Mouse (Mus musculus) testis, adult 2 months (tissue): ENCODE measurements around the gene Tmod3. TPM values are rescaled to one million over a fixed set of nuclear protein-coding genes. Genes with fewer than 3 reads are reported as not detected.

Experiments
- H3K27ac ChIP-seq: fragments of 200-500 bp; 2 replicates; pipeline ENCODE4 v1.5.1; 2012; ENCODE audit warnings: low read depth, low read length; ENCODE audit not compliant: control insufficient read depth, insufficient read depth
- H3K27me3 ChIP-seq: fragments of 200-500 bp; 2 replicates; pipeline ENCODE4 v1.6.1; 2012; ENCODE audit warnings: mild to moderate bottlenecking, low read length, moderate library complexity; ENCODE audit not compliant: control insufficient read depth, insufficient read depth
- H3K36me3 ChIP-seq: fragments of 200-500 bp; 2 replicates; pipeline ENCODE4 v1.6.1; 2012; ENCODE audit warnings: mild to moderate bottlenecking, low read length; ENCODE audit not compliant: control insufficient read depth, insufficient read depth
- H3K4me1 ChIP-seq: fragments of 200-500 bp; 2 replicates; pipeline ENCODE4 v1.6.1; 2012; ENCODE audit warnings: low read length; ENCODE audit not compliant: control insufficient read depth, insufficient read depth
- H3K4me3 ChIP-seq: fragments of 200-500 bp; 2 replicates; pipeline ENCODE4 v1.5.1; 2012; ENCODE audit warnings: low read depth, mild to moderate bottlenecking, low read length, moderate library complexity, mixed read lengths; ENCODE audit not compliant: control insufficient read depth
- CTCF ChIP-seq: fragments of 200-500 bp; IDR thresholded peaks from 2 replicates; pipeline ENCODE4 v1.5.1; 2012; ENCODE audit warnings: low read depth, mild to moderate bottlenecking, inconsistent platforms, low read length, moderate library complexity; ENCODE audit not compliant: control insufficient read depth, insufficient read depth, insufficient replicate concordance
- POLR2A ChIP-seq: fragments of 200-500 bp; IDR thresholded peaks from 2 replicates; pipeline ENCODE4 v1.6.1; 2012; ENCODE audit warnings: low read depth, mild to moderate bottlenecking, inconsistent platforms, low read length, moderate library complexity; ENCODE audit not compliant: control insufficient read depth
- polyA plus RNA-seq: library from polyadenylated mRNA; depleted of rRNA; stranded (reverse); fragments of >200 nt; gene quantifications from 2 replicates; pipeline ENCODE4 v1.2.3, GENCODE M21; 2012

Gene Tmod3
- polyA plus RNA-seq, 1 experiment = 6.3 TPM

GRCm38 (mm10) chr9:75593481-75593880 lies 34.0 kb upstream of the Tmod3 start:
- Histone ChIP-seq H3K4me1 (no peaks in the 10 kb centered on the region; the same call in 1 of the 2 replicates), H3K36me3 (no peaks in the 10 kb centered on the region), H3K27ac (no peak overlapping the region), H3K4me3 (no peak overlapping the region), H3K27me3 (no peaks in the 10 kb centered on the region)
- TF ChIP-seq CTCF (no peak), POLR2A (no peak)

DNA sequence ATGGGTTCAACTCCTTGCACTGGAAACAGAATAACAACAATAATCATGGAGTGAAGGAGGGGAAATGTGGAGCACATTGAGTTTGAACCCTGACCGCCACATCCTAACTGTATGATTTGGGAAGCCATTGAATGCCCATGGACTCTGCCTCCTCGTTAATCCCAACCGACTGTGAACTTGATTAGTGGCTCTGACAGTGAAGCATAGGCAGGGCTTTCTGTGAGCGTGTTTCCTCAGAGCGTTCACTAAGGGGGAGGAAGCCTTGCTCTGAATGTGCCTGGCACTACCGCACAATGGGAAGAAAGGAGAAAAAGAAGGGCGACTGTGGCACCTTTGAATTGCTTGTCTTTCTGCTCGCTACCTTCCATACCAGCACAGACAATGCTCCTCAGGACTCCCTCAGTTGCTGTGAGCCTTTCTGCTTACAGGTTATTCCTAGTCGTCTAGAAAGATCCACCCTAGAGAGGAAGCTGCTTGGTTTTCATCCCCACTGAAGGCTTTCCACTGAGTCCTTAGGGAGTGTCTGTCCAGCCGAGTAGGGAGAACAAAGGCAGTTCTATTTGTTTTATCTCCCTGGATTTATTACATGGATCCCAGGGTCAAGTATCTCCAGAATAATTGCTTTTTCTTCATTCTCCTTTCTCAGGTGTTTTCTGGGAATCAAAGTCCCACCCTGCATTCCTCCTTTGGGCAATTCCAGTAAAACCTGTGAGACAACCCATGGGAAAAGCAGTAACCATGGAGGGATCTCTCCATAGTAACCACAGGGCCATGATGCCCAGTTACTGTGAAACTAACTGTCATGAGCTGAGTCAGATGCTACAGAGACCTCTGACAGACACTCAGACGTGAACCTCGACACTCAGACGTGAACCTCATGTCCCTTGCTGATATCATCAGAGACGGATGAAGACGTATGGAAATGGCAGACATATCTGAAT lies 30.7 kb upstream of the Tmod3 start:
- Histone ChIP-seq H3K4me1 (no peaks in the 10 kb centered on the region; the same call in 1 of the 2 replicates), H3K27me3 (no peaks in the 10 kb centered on the region), H3K27ac (no peak overlapping the region), H3K36me3 (no peaks in the 10 kb centered on the region), H3K4me3 (no peak overlapping the region)
- TF ChIP-seq POLR2A = no peak
- TF ChIP-seq CTCF = no peak

GRCm38 (mm10) chr9:75581694-75582350 lies 22.4 kb upstream of the Tmod3 start:
- no peak overlapping the region for H3K27ac ChIP-seq
- no peak for TF ChIP-seq POLR2A
- TF ChIP-seq CTCF = no peak
- H3K27me3 ChIP-seq = no peaks in the 10 kb centered on the region
- no peak overlapping the region for H3K4me3 ChIP-seq
- no peaks in the 10 kb centered on the region for H3K4me1 ChIP-seq
- H3K36me3 ChIP-seq = no peaks in the 10 kb centered on the region

DNA sequence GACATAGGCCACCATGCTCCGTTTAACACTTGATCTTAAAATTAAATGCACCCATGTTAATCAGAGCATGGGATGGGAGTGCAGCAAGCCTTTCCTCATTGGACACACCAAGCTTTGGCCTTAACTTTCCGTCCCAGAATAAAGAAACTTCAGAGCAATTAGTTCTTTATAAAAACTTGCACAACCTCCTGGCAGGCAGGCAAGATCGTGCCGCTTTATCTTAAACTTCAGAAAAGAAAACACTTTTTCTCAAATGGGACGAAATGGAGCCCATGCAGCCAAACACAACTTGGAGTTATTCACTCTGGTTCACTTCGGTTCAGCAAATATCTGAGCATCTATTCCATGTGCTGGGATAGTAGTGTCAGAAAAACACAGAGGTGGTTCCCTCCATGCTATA lies 19.9 kb upstream of the Tmod3 start:
- no peak overlapping the region for H3K27ac ChIP-seq
- no peak for TF ChIP-seq CTCF
- no peaks in the 10 kb centered on the region for H3K36me3 ChIP-seq

GRCm38 (mm10) chr9:75571036-75571942 lies 11.8 kb upstream of the Tmod3 start:
- no peak for TF ChIP-seq CTCF
- no peak for TF ChIP-seq POLR2A
- H3K4me3 ChIP-seq = no peak overlapping the region
- no peaks in the 10 kb centered on the region for H3K4me1 ChIP-seq
- H3K27ac ChIP-seq = no peak overlapping the region
- H3K36me3 ChIP-seq = no peaks in the 10 kb centered on the region
- no peaks in the 10 kb centered on the region for H3K27me3 ChIP-seq

More for the DNA sequence above, 19.9 kb upstream of the Tmod3 start:
- Histone ChIP-seq H3K4me1 (no peaks in the 10 kb centered on the region), H3K4me3 (no peak overlapping the region), H3K27me3 (no peaks in the 10 kb centered on the region)

DNA sequence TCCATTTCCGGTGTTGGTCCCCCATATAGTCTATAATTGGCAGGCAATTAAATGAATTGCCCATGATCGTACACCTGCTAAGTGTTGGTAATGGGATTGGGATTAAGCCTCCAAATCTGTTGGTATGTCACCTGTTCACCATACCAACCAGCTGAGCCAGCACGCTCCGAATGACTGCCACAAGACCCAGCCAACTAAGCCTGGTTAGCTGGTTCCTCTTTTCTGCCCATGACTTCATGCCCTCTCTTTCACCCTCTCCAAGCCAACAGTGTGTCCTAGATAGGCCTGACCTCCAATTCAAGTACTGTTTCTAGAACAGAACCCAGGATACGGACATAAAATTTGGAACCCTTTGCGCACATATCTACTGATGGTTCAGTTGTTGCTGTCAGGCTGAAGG lies 8.9 kb upstream of the Tmod3 start:
- Histone ChIP-seq H3K4me3 (no peak overlapping the region), H3K36me3 (no peaks in the 10 kb centered on the region), H3K27ac (no peak overlapping the region), H3K27me3 (no peaks in the 10 kb centered on the region), H3K4me1 (no peaks in the 10 kb centered on the region)
- TF ChIP-seq POLR2A = no peak
- no peak for TF ChIP-seq CTCF
